Mouse (Mus musculus) midbrain, embryonic 12.5 days (tissue): ENCODE measurements around the gene Fam3a. TPM values are rescaled to one million over a fixed set of nuclear protein-coding genes. Genes with fewer than 3 reads are reported as not detected.
"Not testable (repeated sequence)": the region's sequence is repeated elsewhere in the genome, so short reads cannot be mapped to it uniquely, and the experiment has no call there.

Experiments used
- ATAC-seq: fragments of 200-750 bp; cut with Nextera tagmentation; 2 replicates; pipeline ENCODE4 v1.8.0; 2017; ENCODE audit warnings: low read depth, moderate TSS enrichment, moderate library complexity; ENCODE audit not compliant: low FRiP score
- H3K27ac ChIP-seq: fragments of 300-500 bp; sonication (generic); replicated peaks from 2 replicates; pipeline ENCODE4 v1.5.1; 2016; ENCODE audit warnings: mild to moderate bottlenecking
- H3K27me3 ChIP-seq: fragments of 300-500 bp; sonication (generic); 2 replicates; pipeline ENCODE4 v1.6.1; 2016; ENCODE audit warnings: mild to moderate bottlenecking
- H3K36me3 ChIP-seq: fragments of 300-500 bp; sonication (generic); 2 replicates; pipeline ENCODE4 v1.6.1; 2016
- H3K4me1 ChIP-seq: fragments of 300-500 bp; sonication (generic); 2 replicates; pipeline ENCODE4 v1.6.1; 2016
- H3K4me2 ChIP-seq: fragments of 300-500 bp; sonication (generic); replicated peaks from 2 replicates; pipeline ENCODE4 v1.6.1; 2016; ENCODE audit warnings: mild to moderate bottlenecking, moderate library complexity
- H3K4me3 ChIP-seq: fragments of 300-500 bp; sonication (generic); 2 replicates; pipeline ENCODE4 v1.5.1; 2016; ENCODE audit warnings: mild to moderate bottlenecking
- H3K9ac ChIP-seq: fragments of 300-500 bp; sonication (generic); replicated peaks from 2 replicates; pipeline ENCODE4 v1.6.1; 2016; ENCODE audit warnings: mild to moderate bottlenecking, moderate library complexity
- H3K9me3 ChIP-seq: fragments of 300-500 bp; sonication (generic); 2 replicates; pipeline ENCODE4 v1.6.1; 2016; ENCODE audit warnings: mild to moderate bottlenecking
- WGBS: fragments of 180-500 bp; shearing (Covaris S2); methylation state at CpG from one replicate; pipeline ENCODE4 v1.1.7; 2016; 5-methylcytosine and 5-hydroxymethylcytosine counted together
- polyA plus RNA-seq: library from polyadenylated mRNA; unstranded; fragments of >200 nt; fragmentation: Nextera tagmentation; extraction: Ambion mirVana; gene quantifications from 2 replicates; pipeline ENCODE4 v1.2.1, GENCODE M21; 2016

Fam3a gene
- polyA plus RNA-seq, 1 experiment from 2014 or later = 30.5 TPM

DNA sequence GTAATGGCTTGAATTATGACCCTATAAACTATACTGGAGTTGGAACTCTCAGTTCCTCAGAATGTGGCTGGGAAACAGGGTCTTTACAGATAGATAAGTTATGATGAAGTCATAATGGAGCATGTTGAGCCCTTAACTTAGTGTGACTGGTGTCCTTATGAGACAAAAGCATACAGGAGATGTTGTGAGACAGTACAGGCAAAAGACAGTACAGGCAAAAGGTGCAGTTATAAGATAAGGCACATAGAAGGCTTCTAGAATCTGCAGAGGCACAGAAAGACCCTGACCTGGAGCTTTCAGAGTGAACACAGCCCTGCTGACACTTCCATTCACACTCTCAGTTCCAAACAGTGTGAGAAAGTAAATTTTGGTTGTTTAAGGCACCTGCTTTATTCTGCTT, 4.9 kb downstream of the Fam3a start:
- no peak overlapping the region for H3K4me2 ChIP-seq
- H3K27ac ChIP-seq = no peak overlapping the region
- no peaks in the 10 kb centered on the region for H3K9me3 ChIP-seq
- no peak for ATAC-seq
- peaks cover 4% of the 10 kb centered on the region; the same call in 1 of the 2 replicates for H3K4me1 ChIP-seq
- H3K36me3 ChIP-seq = peaks cover 10% of the 10 kb centered on the region
- H3K9ac ChIP-seq = no peak overlapping the region
- H3K27me3 ChIP-seq = no peaks in the 10 kb centered on the region
- H3K4me3 ChIP-seq = no peak overlapping the region

DNA sequence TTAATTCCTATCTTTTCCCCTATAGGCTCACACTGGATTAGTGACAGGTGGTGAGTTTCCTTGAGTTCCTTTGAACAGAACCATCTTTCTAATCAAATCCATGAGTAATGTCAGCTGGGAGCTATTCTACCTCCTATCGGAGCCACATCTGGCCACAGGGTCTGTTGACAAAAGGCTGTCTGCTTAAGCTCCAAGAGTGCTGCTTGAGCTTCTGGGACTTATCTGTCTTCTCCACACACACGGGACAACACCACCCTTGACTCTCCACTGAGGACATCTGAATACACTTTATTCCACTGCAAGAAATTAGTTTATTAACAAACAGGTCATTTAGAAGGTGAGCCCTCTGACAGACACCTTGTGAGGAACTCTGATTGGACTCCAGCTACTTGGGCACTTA, 8.6 kb downstream of the Fam3a start:
- Histone ChIP-seq H3K27ac (no peak overlapping the region), H3K27me3 (no peaks in the 10 kb centered on the region), H3K4me1 (no peaks in the 10 kb centered on the region), H3K36me3 (peaks cover 10% of the 10 kb centered on the region), H3K9me3 (no peaks in the 10 kb centered on the region), H3K4me3 (no peak overlapping the region), H3K9ac (no peak overlapping the region), H3K4me2 (no peak overlapping the region)
- 95% methylated on average over 2 of the region's 2 CpGs for WGBS
- ATAC-seq = no peak

DNA sequence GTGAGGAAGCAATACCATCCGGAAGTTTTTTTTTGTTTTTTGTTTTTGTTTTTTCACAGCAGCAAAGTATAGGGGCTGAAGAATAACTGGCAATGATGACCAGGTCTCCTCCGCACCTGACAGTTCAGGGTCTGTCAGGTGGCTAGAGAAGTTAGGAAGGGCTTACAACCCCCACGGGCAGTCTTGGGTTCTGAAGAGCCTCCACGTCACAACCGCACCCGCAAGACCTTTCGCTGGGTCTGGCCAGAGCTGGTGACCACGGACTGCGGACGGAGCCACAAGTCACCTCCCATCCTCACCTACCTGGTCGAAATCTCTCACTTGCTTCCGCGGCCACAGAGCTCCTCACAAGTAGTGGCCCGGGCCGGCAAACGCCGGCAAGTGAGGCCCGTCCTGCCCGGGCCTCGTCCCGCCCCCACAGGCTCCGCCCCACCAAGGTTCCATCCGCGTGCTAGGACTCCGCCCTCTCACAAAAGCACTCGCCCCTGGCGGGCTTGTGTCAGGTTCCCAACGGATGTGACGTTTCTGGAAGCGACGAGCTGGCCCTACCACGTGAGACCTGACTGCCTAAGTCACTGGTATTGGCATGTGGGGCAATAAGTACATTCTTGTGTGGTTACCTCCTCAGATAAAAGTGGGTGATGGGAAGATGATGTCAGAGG, 20.1 kb downstream of the Fam3a start, which contains the start of the genes Ubl4a and Slc10a3:
Gene Ubl4a (minus strand): TSS at position 331 of the 662 bp plus-strand sequence.
Gene Slc10a3 (minus strand): TSS at position 462 of the 662 bp plus-strand sequence.
- Histone ChIP-seq H3K4me2 (peak within 1 kb of the TSS; percentile 56), H3K36me3 (no peaks in the 10 kb centered on the region; the same call in 1 of the 2 replicates), H3K9ac (no peak within 1 kb of the TSS), H3K4me1 (peaks cover 4% of the 10 kb centered on the region; the same call in 1 of the 2 replicates), H3K9me3 (no peaks in the 10 kb centered on the region), H3K27me3 (no peaks in the 10 kb centered on the region), H3K4me3 (peak within 1 kb of the TSS; percentile 44), H3K27ac (no peak within 1 kb of the TSS)
- 40% methylated on average over 32 of the region's 32 CpGs for WGBS
- peak; percentile 91 for ATAC-seq

DNA sequence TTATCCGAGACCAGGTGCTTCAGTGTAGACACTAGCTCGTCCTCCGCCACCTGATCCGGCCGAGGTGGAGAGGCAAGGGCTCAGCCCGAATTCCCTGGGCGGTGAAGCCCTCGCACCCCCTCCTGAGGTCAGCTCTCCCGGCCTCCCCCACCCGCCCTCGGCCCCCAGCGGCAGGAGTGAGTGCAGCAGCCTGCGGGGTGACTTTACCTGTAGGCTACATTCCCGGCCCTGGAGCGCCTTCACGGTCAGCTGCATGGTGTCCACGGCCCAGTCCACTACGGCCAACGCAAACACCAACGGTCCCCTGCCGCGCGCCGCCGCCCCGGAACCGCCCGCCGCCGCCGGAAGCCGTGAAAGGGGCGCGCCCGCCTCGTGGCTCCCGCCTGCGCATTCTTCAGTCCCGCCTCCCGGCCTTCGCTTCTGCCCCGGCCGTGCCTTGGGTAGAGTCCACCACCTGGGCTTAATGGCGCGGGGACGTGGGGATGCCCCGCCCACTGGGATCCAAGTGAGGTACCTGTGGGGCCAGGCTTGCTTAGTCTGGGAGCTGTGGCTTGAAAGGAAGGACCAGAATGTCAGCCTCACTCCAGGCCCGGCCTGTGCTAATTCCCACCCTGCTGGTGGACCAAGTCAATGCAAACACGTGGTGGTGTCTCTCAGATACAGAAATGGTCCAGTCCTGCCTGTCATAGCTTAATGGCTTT, 24.7 kb downstream of the Fam3a start:
- Histone ChIP-seq H3K36me3 (no peaks in the 10 kb centered on the region; the same call in 1 of the 2 replicates), H3K27me3 (no peaks in the 10 kb centered on the region), H3K4me2 (peak overlapping the region; percentile 66), H3K9ac (peak overlapping the region; percentile 71), H3K4me1 (peaks cover 10% of the 10 kb centered on the region; the same call in 1 of the 2 replicates), H3K9me3 (no peaks in the 10 kb centered on the region), H3K27ac (peak overlapping the region; percentile 63), H3K4me3 (peak overlapping the region; percentile 59)
- ATAC-seq = peak; percentile 77
- WGBS = 29% methylated on average over 46 of the region's 49 CpGs

DNA sequence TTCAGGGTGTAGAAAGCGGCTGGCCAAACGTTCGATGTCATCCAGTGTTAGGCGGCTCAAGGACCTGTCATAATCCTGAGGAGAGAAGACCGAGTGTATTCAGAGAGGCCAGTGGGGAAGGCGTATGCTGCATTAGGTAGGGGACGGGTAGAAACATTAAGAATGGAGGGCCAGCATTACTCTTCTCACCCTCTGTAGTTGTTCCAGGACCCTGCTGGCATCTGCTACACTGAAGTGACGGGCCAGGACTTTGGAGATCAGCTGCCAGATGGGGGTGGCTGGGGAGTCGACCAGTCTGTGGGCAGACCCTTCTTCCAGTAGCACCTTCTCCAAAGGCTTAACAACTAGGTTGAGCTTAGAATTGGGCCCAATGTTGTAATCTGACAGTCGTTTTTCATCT, 25.6 kb downstream of the Fam3a start:
- 76% methylated on average over 10 of the region's 10 CpGs for WGBS
- Histone ChIP-seq H3K4me3 (peak overlapping the region; percentile 59), H3K4me1 (peaks cover 9% of the 10 kb centered on the region; the same call in 1 of the 2 replicates), H3K9ac (peak overlapping the region; percentile 71), H3K27me3 (no peaks in the 10 kb centered on the region), H3K4me2 (peak overlapping the region; percentile 66), H3K9me3 (no peaks in the 10 kb centered on the region), H3K36me3 (no peaks in the 10 kb centered on the region; the same call in 1 of the 2 replicates), H3K27ac (0 out of 2 replicates have a peak overlapping the region, but pooled peaks have one; percentile 63)
- ATAC-seq = no peak; the same call in 1 of the 2 replicates

DNA sequence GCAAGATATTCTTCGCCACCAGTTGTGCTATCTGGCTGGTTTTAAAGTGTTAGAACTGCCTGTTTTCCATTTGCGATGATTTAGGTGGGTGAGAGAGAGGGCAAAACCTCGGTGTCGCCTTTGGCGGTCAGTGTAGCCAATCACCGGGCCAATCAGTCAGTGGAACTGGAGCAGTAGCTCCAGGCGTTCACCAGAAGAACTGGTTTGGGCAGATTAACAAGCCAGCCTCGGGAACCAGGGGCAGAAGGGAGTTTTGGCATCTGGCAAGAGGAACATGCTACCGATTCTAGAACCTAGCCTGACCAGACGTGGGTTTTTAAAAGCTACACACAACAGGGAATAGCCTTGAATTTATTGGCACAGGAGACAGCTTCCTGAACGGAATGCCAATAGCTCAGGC, 33.9 kb downstream of the Fam3a start:
- no peak overlapping the region for H3K4me3 ChIP-seq
- no peaks in the 10 kb centered on the region for H3K4me1 ChIP-seq
- H3K27me3 ChIP-seq = no peaks in the 10 kb centered on the region
- H3K9me3 ChIP-seq = no peaks in the 10 kb centered on the region
- no peaks in the 10 kb centered on the region for H3K36me3 ChIP-seq
- H3K4me2 ChIP-seq = no peak overlapping the region
- 59% methylated on average over 11 of the region's 11 CpGs for WGBS
- H3K27ac ChIP-seq = no peak overlapping the region
- no peak for ATAC-seq
- H3K9ac ChIP-seq = no peak overlapping the region

DNA sequence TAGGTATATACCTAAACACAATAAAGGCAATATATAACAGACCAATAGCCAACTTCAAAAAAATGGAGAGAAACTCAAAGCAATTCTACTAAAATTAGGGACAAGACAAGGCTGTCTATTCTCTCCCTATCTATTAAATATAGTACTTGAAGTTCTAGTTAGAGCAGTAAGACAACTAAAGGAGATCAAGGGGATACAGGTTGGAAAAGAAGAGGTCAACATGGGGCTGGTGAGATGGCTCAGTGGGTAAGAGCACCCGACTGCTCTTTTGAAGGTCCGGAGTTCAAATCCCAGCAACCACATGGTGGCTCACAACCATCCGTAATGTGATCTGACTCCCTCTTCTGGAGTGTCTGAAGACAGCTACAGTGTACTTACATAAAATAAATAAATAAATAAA, 36.0 kb downstream of the Fam3a start:
- not testable (repeated sequence) for H3K4me3 ChIP-seq, H3K4me1 ChIP-seq, H3K36me3 ChIP-seq, H3K27ac ChIP-seq, H3K9ac ChIP-seq, H3K27me3 ChIP-seq, H3K9me3 ChIP-seq, H3K4me2 ChIP-seq, ATAC-seq
- 92% methylated on average over 3 of the region's 3 CpGs for WGBS

DNA sequence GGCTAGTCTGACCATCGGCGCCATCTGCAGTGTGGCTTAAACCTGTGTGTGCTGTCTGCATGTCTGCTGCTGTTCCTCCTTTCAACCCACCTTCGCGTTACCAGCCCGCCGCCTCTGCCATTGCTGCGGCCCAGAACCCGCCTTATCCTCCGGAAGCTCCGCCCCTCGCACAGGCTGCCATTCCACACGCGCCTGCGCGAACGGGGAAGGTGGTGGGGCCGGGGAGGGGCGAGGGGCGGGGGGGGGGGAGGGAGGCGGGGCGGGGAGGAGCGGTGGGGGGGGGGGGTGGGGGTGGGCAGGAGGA, 39.7 kb downstream of the Fam3a start, which contains the start of gene Lage3:
Gene Lage3 (minus strand): TSS at position 152 of the 304 bp plus-strand sequence.
- ATAC-seq = peak; percentile 83
- H3K27ac ChIP-seq = peak within 1 kb of the TSS; percentile 42
- WGBS = 36% methylated on average over 3 of the region's 22 CpGs

DNA sequence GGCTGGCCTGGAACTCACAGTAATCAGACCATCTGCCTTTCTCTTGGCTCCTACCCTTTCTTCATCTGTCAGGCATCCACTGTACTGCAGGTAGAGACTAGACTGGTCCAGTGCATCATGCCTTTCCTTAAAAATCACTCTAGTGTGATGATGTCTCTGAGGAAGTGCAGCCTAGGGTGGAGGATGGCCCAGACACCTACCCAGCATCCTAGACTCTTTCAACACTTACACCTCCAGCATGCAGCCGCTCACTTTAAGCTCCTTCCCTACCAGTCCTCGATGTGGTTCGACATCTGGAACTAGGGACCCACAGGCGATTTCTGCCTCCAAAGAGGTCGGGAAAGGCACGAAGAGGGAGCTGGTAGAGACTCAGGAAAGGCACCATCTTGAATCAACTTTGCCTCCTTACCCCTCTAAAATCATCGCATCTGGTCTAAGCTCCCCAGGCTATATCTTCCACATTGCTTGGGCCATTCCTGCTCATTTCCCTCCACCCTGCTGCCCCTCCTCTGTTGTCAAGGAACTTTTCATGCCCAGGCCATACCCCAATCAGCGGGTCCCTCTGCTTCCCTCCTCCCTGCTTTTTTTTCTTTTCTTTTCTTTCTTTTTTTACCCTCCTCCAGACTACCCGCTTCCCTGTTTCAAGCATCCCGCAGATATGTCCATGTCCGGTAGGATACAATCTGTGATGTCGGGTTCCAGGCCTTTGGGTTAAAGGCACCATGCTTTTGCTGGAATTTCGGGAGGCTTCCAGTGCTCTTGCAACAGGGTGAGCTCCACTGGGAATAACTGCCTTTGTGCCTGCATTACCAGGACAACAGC, 40.2 kb downstream of the Fam3a start:
- no peaks in the 10 kb centered on the region for H3K9me3 ChIP-seq
- no peaks in the 10 kb centered on the region for H3K27me3 ChIP-seq
- peak overlapping the region; percentile 44 for H3K4me3 ChIP-seq
- H3K27ac ChIP-seq = peak overlapping the region; percentile 42
- no peaks in the 10 kb centered on the region for H3K36me3 ChIP-seq
- WGBS = 31% methylated on average over 13 of the region's 13 CpGs
- peak; percentile 47; the same call in 1 of the 2 replicates for ATAC-seq
- peak overlapping the region; percentile 59 for H3K9ac ChIP-seq
- peak overlapping the region; percentile 59 for H3K4me2 ChIP-seq
- no peaks in the 10 kb centered on the region for H3K4me1 ChIP-seq

More for the DNA sequence above, 39.7 kb downstream of the Fam3a start, which contains the start of gene Lage3:
- Histone ChIP-seq H3K27me3 (no peaks in the 10 kb centered on the region), H3K4me3 (peak within 1 kb of the TSS; percentile 44), H3K36me3 (no peaks in the 10 kb centered on the region), H3K9ac (peak within 1 kb of the TSS; percentile 59), H3K4me2 (peak within 1 kb of the TSS; percentile 59), H3K9me3 (no peaks in the 10 kb centered on the region), H3K4me1 (no peaks in the 10 kb centered on the region)
